Comparison of ENCODE assay signal across 19 mouse cellular contexts in genomic region chr9:28319021-28319755, GRCm38 (mm10).
"Had no signal": no experiment of that assay in that cellular context is flagged by ENCODE, and none has a peak within 500 bp of the region (broad histone marks: within the 10 kb centered on the region; RNA-seq: fewer than 3 reads in every experiment).

No protein-coding gene starts in this region.

- ATAC-seq: midbrain, embryonic 15.5 days had no signal

- H3K4me1 ChIP-seq: kidney, embryonic 15.5 days; liver, embryonic 13.5 days; midbrain, embryonic 12.5 days; midbrain, embryonic 15.5 days; neural tube, embryonic 12.5 days; neural tube, embryonic 15.5 days; stomach, embryonic 15.5 days had no signal

- H3K4me3 ChIP-seq: kidney, embryonic 15.5 days; left cerebral cortex, adult 2 months; liver, embryonic 13.5 days; midbrain, embryonic 12.5 days; midbrain, embryonic 15.5 days; neural tube, embryonic 12.5 days; neural tube, embryonic 15.5 days; stomach, embryonic 15.5 days had no signal

- H3K27ac ChIP-seq: kidney, embryonic 15.5 days; liver, embryonic 13.5 days; midbrain, embryonic 12.5 days; midbrain, embryonic 15.5 days; neural tube, embryonic 12.5 days; neural tube, embryonic 15.5 days; stomach, embryonic 15.5 days had no signal

- DNase-seq: kidney, adult 8-10 months; kidney, postnatal 10 days; kidney, postnatal 36 days; layer of hippocampus, postnatal 36 days; liver, embryonic 13.5 days; lung, adult 2 months; lung, postnatal 14 days; lung, postnatal 4 days; right cerebral cortex, adult 18-20 months; right cerebral cortex, postnatal 14 days; right cerebral cortex, postnatal 4 days; thymus, postnatal 4 days had no signal

- H3K9me3 ChIP-seq: kidney, embryonic 15.5 days; liver, embryonic 13.5 days; midbrain, embryonic 12.5 days; midbrain, embryonic 15.5 days; neural tube, embryonic 12.5 days; neural tube, embryonic 15.5 days; stomach, embryonic 15.5 days had no signal

- H3K27me3 ChIP-seq: kidney, embryonic 15.5 days; liver, embryonic 13.5 days; midbrain, embryonic 12.5 days; midbrain, embryonic 15.5 days; neural tube, embryonic 12.5 days; neural tube, embryonic 15.5 days; stomach, embryonic 15.5 days had no signal

- H3K36me3 ChIP-seq: kidney, embryonic 15.5 days; liver, embryonic 13.5 days; midbrain, embryonic 12.5 days; midbrain, embryonic 15.5 days; neural tube, embryonic 12.5 days; neural tube, embryonic 15.5 days; stomach, embryonic 15.5 days had no signal
